Mouse (Mus musculus) CH12.LX (cell line): ENCODE data around the gene Trpc1. TPM values are rescaled to one million over a fixed set of nuclear protein-coding genes. Genes with fewer than 3 reads are reported as not detected.
A peak's percentile ranks its signal among the peaks of the same experiment; 100 is the strongest.

ENCODE experiments used
- DNase-seq: peaks from one replicate; pipeline ENCODE4 v3.0.0-alpha.2; 2013; ENCODE audit errors: extremely low read depth
- H3K27ac ChIP-seq: 2 replicates; pipeline ENCODE4 v1.5.1; 2012; ENCODE audit warnings: low read depth, mild to moderate bottlenecking, control low read depth, moderate library complexity; ENCODE audit not compliant: insufficient read depth
- H3K27me3 ChIP-seq: replicated peaks from 2 replicates; pipeline ENCODE3; 2012; ENCODE audit warnings: inconsistent platforms
- H3K36me3 ChIP-seq, 2 experiments: replicated peaks in 1 of 2; 2 replicates each; pipeline versions ENCODE3 to v1.6.1; 2012; ENCODE audit warnings: inconsistent platforms in 1 of 2, low read length in 1 of 2, mild to moderate bottlenecking in 1 of 2, mixed read lengths in 1 of 2, moderate library complexity in 1 of 2; ENCODE audit not compliant: control insufficient read depth in 1 of 2, insufficient read depth in 1 of 2
- H3K4me1 ChIP-seq, 2 experiments: 2 replicates each; pipeline ENCODE4 v1.6.1; 2012; ENCODE audit warnings: inconsistent platforms in 1 of 2, moderate library complexity in 1 of 2; ENCODE audit not compliant: insufficient read depth in 2 of 2, control insufficient read depth in 1 of 2
- H3K4me2 ChIP-seq: 2 replicates; pipeline ENCODE4 v1.6.1; 2012; ENCODE audit warnings: low read depth, mild to moderate bottlenecking, control low read depth; ENCODE audit not compliant: poor library complexity, insufficient read depth, severe bottlenecking
- H3K4me3 ChIP-seq, 3 experiments: fragments of 150-350 bp in 1 of 3; sonication (generic) in 1 of 3; replicated peaks in 1 of 3; 2 replicates each; pipeline versions ENCODE3 to v1.5.1; 2011 to 2012; ENCODE audit warnings: low read depth in 2 of 3, low read length in 2 of 3, mild to moderate bottlenecking in 2 of 3, moderate library complexity in 2 of 3, control low read depth in 1 of 3, improper control_type of control experiment in 1 of 3, inconsistent platforms in 1 of 3, mixed read lengths in 1 of 3; ENCODE audit not compliant: poor library complexity in 1 of 3
- H3K79me2 ChIP-seq: replicated peaks from 2 replicates; pipeline ENCODE4 v1.6.1; 2012; ENCODE audit warnings: mild to moderate bottlenecking, moderate library complexity; ENCODE audit not compliant: control insufficient read depth, poor library complexity, insufficient read depth, severe bottlenecking; ENCODE audit errors: extremely low read depth
- H3K9ac ChIP-seq: 2 replicates; pipeline ENCODE4 v1.6.1; 2012; ENCODE audit warnings: low read depth, mild to moderate bottlenecking, control low read depth, moderate library complexity; ENCODE audit not compliant: insufficient read depth
- H3K9me3 ChIP-seq: replicated peaks from 2 replicates; pipeline ENCODE3; 2012; ENCODE audit warnings: low read length, inconsistent platforms, mixed read lengths
- BHLHE40 ChIP-seq: IDR thresholded peaks from 2 replicates; pipeline ENCODE4 v1.6.1; 2011; ENCODE audit warnings: mild to moderate bottlenecking, low read depth, low read length, improper control_type of control experiment
- CHD1 ChIP-seq: IDR thresholded peaks from 2 replicates; pipeline ENCODE4 v1.6.1; 2012; ENCODE audit warnings: low read depth, low read length, improper control_type of control experiment, inconsistent platforms
- CTCF ChIP-seq, 2 experiments: IDR thresholded peaks in 1 of 2; conservative IDR thresholded peaks in 1 of 2; 2 replicates each; pipeline ENCODE4 v1.5.1; 2011 to 2012; ENCODE audit warnings: low read depth in 2 of 2, low read length in 2 of 2, improper control_type of control experiment in 1 of 2, inconsistent platforms in 1 of 2, mild to moderate bottlenecking in 1 of 2, moderate library complexity in 1 of 2
- ELF1 ChIP-seq: IDR thresholded peaks from 2 replicates; pipeline ENCODE4 v1.6.1; 2014; ENCODE audit warnings: low read depth, mild to moderate bottlenecking, inconsistent platforms, low read length, improper control_type of control experiment
- ETS1 ChIP-seq: conservative IDR thresholded peaks from 2 replicates; pipeline ENCODE4 v1.6.1; 2012; ENCODE audit warnings: low read depth, mild to moderate bottlenecking, inconsistent platforms, low read length, improper control_type of control experiment, moderate library complexity
- IRF4 ChIP-seq: IDR thresholded peaks from 2 replicates; pipeline ENCODE4 v1.6.1; 2014; ENCODE audit warnings: low read depth, mild to moderate bottlenecking, inconsistent platforms, low read length, improper control_type of control experiment
- JUN ChIP-seq: IDR thresholded peaks from 2 replicates; pipeline ENCODE4 v1.6.1; 2011; ENCODE audit warnings: low read depth, mild to moderate bottlenecking, low read length, improper control_type of control experiment, moderate library complexity; ENCODE audit not compliant: insufficient read depth
- KAT2A ChIP-seq: IDR thresholded peaks from 2 replicates; pipeline ENCODE4 v1.6.1; 2012; ENCODE audit warnings: low read length, improper control_type of control experiment, inconsistent platforms; ENCODE audit not compliant: insufficient replicate concordance
- MAZ ChIP-seq: IDR thresholded peaks from 2 replicates; pipeline ENCODE4 v1.6.1; 2012; ENCODE audit warnings: low read depth, mild to moderate bottlenecking, inconsistent platforms, low read length, improper control_type of control experiment, moderate library complexity
- MYC ChIP-seq: IDR thresholded peaks from 2 replicates; pipeline ENCODE4 v1.6.1; 2011; ENCODE audit warnings: low read depth, mild to moderate bottlenecking, improper control_type of control experiment, low read length
- NELFE ChIP-seq: IDR thresholded peaks from 2 replicates; pipeline ENCODE4 v1.6.1; 2011; ENCODE audit warnings: low read depth, low read length, improper control_type of control experiment
- NRF1 ChIP-seq: IDR thresholded peaks from 2 replicates; pipeline ENCODE4 v1.6.1; 2014; ENCODE audit warnings: low read depth, mild to moderate bottlenecking, inconsistent platforms, low read length, improper control_type of control experiment, moderate library complexity
- POLR2AphosphoS2 ChIP-seq: IDR thresholded peaks from 2 replicates; pipeline ENCODE4 v1.6.1; 2011; ENCODE audit warnings: low read depth, low read length, improper control_type of control experiment
- SIN3A ChIP-seq: IDR thresholded peaks from 2 replicates; pipeline ENCODE4 v1.6.1; 2012; ENCODE audit warnings: low read length, improper control_type of control experiment, inconsistent platforms
- TBP ChIP-seq: conservative IDR thresholded peaks from 2 replicates; pipeline ENCODE4 v1.6.1; 2011; ENCODE audit warnings: low read depth, low read length, improper control_type of control experiment
- USF2 ChIP-seq: conservative IDR thresholded peaks from 2 replicates; pipeline ENCODE4 v1.6.1; 2011; ENCODE audit warnings: low read depth, low read length, improper control_type of control experiment
- ZKSCAN1 ChIP-seq: IDR thresholded peaks from 2 replicates; pipeline ENCODE4 v1.6.1; 2012; ENCODE audit warnings: low read depth, inconsistent platforms, low read length, improper control_type of control experiment, borderline replicate concordance
- dilution Hi-C: fragments of 300-500 bp; cut with MboI; formaldehyde crosslinking; loops from 2 replicates; pipeline ENCODE4 v1.14.3; 2020; ENCODE audit warnings: low sequenced_read_pairs; ENCODE audit not compliant: extremely low pct_unique_long_range_greater_than_20kb, extremely low pct_ligation_motif_present
- in situ Hi-C: fragments of 300-500 bp; cut with MboI; formaldehyde crosslinking; loops from 3 replicates; pipeline ENCODE4 v1.14.3; 2019; ENCODE audit warnings: low sequenced_read_pairs, low pct_ligation_motif_present, low pct_unique_long_range_greater_than_20kb, mixed read lengths
- polyA plus RNA-seq: library from polyadenylated mRNA; unstranded; fragments of >175 nt; gene quantifications from 2 replicates; pipeline ENCODE4 v1.2.1, GENCODE M21; 2012; ENCODE audit warnings: low read depth; ENCODE audit not compliant: insufficient read length
- total RNA-seq, 2 experiments: library from RNA; depleted of rRNA; stranded (reverse); fragments of 300-350 nt in 1 of 2; fragments of >200 nt in 1 of 2; gene quantifications; 2 replicates each; pipeline ENCODE4 v1.2.3; 2012 to 2014

Trpc1 gene
- not detected in 2 replicates for total RNA-seq (2012; rRNA removed)
- total RNA-seq (2014; rRNA removed), result not detected in 2 replicates
- not detected in 2 replicates for polyA plus RNA-seq

DNA sequence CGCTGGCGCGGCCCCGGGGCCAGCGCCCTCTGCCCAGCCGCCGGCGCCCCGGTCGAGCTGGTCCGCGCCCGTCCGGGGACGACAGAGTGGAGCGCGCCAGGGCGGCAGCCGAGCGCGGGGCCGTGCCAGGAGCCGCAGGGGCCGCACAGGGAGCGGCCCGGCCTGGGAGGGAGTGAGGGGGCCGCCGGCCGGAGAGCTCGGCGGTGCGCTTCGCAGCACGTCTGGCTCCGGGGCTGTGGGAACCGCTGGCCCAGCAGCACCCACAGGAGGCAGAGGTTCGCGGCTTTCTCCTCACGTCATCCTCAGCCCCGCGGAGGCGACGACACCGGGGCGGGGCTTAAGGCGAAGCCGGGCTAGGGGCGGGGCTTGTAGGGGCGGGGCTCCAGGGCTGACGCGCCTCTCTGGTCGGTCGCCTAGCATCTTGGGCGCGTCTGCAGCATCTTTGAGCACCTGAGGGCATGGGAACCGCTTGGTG is at the start of gene Trpc1:
TSS of gene Trpc1 (minus strand) at position 339 of the 475 bp plus-strand sequence.
- Histone ChIP-seq H3K4me3 (no peak within 1 kb of the TSS), H3K79me2 (no peaks in the 10 kb centered on the region; the same call in 1 of the 2 replicates), H3K4me1 (no peaks in the 10 kb centered on the region), H3K27ac (no peak within 1 kb of the TSS), H3K27me3 (no peaks in the 10 kb centered on the region), H3K9me3 (peaks cover 11% of the 10 kb centered on the region), H3K9ac (no peak within 1 kb of the TSS), H3K4me2 (no peak within 1 kb of the TSS), H3K36me3 (no peaks in the 10 kb centered on the region)
- in situ Hi-C loops, result no loop called here
- TF ChIP-seq KAT2A (no peak), CHD1 (no peak), ETS1 (no peak), JUN (no peak), BHLHE40 (no peak), ELF1 (no peak), USF2 (no peak), POLR2AphosphoS2 (no peak), NELFE (no peak), TBP (no peak), NRF1 (no peak), CTCF (conservative IDR thresholded peaks at IDR 0.05 in 1 of 2, IDR thresholded peaks at IDR 0.05 in 1 of 2; ENCODE audit: low read depth in 2 of 2, low read length in 2 of 2) (no peak), MAZ (no peak), MYC (no peak), IRF4 (no peak)
- dilution Hi-C loops, result no loop called here
- no peak for DNase-seq

DNA sequence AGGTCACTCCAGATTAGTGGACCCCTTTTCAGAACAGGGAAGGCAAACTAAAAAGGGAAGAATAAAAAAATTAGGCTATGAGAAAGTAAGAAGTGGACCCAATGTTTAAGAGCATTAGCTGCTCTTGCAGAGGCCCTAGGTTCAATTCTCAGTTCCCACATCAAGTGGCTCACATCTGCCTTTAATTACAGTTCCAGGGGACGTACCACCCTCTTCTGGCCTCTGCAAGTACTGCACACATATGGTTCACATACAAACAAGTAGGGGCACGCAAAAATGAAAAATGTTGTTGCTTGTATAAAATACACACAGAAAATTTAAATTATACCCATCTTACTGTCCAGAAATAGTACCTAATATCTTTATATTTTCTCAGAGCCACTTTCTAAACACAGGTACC is 46.1 kb upstream of the Trpc1 start:
- DNase-seq, result no peak
- Histone ChIP-seq H3K4me1 (peaks cover 0 to 7% of the 10 kb centered on the region in 2 experiments; a peak in 1 of 4 replicates), H3K4me2 (no peak overlapping the region), H3K27me3 (no peaks in the 10 kb centered on the region), H3K9ac (no peak overlapping the region), H3K4me3 (no peak overlapping the region), H3K9me3 (peaks cover 2% of the 10 kb centered on the region), H3K79me2 (no peaks in the 10 kb centered on the region), H3K27ac (no peak overlapping the region), H3K36me3 (no peaks in the 10 kb centered on the region)
- dilution Hi-C loops (no loop called here), in situ Hi-C loops (no loop called here)
- TF ChIP-seq CTCF (conservative IDR thresholded peaks at IDR 0.05 in 1 of 2, IDR thresholded peaks at IDR 0.05 in 1 of 2; ENCODE audit: low read depth in 2 of 2, low read length in 2 of 2) (0 out of 4 replicates have a peak, but pooled peaks of 1 of the 2 experiments have one; percentile 7), ZKSCAN1 (no peak), SIN3A (no peak), NRF1 (no peak), CHD1 (no peak)
